Mouse (Mus musculus): ENCODE measurements around the gene Zfp827. TPM values are rescaled to one million over a fixed set of nuclear protein-coding genes. Genes with fewer than 3 reads are reported as not detected.

Zfp827 gene
- polyA plus RNA-seq, 1 experiment from 2014 or later: 12.0 TPM

GRCm38 (mm10) chr8:79162533-79163308 lies 134.5 kb downstream of the Zfp827 start:
- Histone ChIP-seq H3K4me3 (no peak overlapping the region), H3K4me2 (no peak overlapping the region), H3K36me3 (peaks cover 14% of the 10 kb centered on the region), H3K9me3 (no peaks in the 10 kb centered on the region), H3K9ac (peak overlapping the region; percentile 16; the same call in 1 of the 2 replicates), H3K4me1 (peaks cover 27% of the 10 kb centered on the region), H3K27me3 (no peaks in the 10 kb centered on the region), H3K27ac (no peak overlapping the region; the same call in 1 of the 2 replicates)
- WGBS: 48% methylated on average over 10 of the region's 10 CpGs
- no peak for ATAC-seq (ENCODE audit: insufficient number of reproducible peaks, insufficient read depth, low FRiP score, low TSS enrichment, low read depth)

GRCm38 (mm10) chr8:79164336-79164735 lies 136.1 kb downstream of the Zfp827 start:
- Histone ChIP-seq H3K36me3 (peaks cover 8% of the 10 kb centered on the region), H3K27me3 (no peaks in the 10 kb centered on the region), H3K4me3 (no peak overlapping the region), H3K4me1 (peaks cover 24% of the 10 kb centered on the region), H3K4me2 (no peak overlapping the region), H3K27ac (no peak overlapping the region), H3K9me3 (no peaks in the 10 kb centered on the region), H3K9ac (no peak overlapping the region)
- no peak for ATAC-seq (ENCODE audit: insufficient number of reproducible peaks, insufficient read depth, low FRiP score, low TSS enrichment, low read depth)
- WGBS: 19% methylated on average over 1 of the region's 1 CpGs

GRCm38 (mm10) chr8:79165276-79165675 lies 137.0 kb downstream of the Zfp827 start:
- H3K36me3 ChIP-seq: peaks cover 5% of the 10 kb centered on the region; the same call in 1 of the 2 replicates
- peaks cover 24% of the 10 kb centered on the region for H3K4me1 ChIP-seq
- no peak overlapping the region for H3K9ac ChIP-seq
- H3K27ac ChIP-seq: no peak overlapping the region
- H3K4me2 ChIP-seq: no peak overlapping the region
- no peaks in the 10 kb centered on the region for H3K27me3 ChIP-seq
- 77% methylated on average over 3 of the region's 3 CpGs for WGBS
- no peak overlapping the region for H3K4me3 ChIP-seq
- H3K9me3 ChIP-seq: no peaks in the 10 kb centered on the region
- no peak for ATAC-seq (ENCODE audit: insufficient number of reproducible peaks, insufficient read depth, low FRiP score, low TSS enrichment, low read depth)

GRCm38 (mm10) chr8:79173606-79174005 lies 145.4 kb downstream of the Zfp827 start:
- ATAC-seq (ENCODE audit: insufficient number of reproducible peaks, insufficient read depth, low FRiP score, low TSS enrichment, low read depth): no peak
- no peaks in the 10 kb centered on the region for H3K9me3 ChIP-seq
- WGBS: 51% methylated on average over 4 of the region's 4 CpGs
- no peak overlapping the region for H3K9ac ChIP-seq
- H3K4me1 ChIP-seq: 0 out of 2 replicates have a peak, but pooled peaks cover 10% of the 10 kb centered on the region
- H3K36me3 ChIP-seq: peaks cover 27% of the 10 kb centered on the region
- H3K4me3 ChIP-seq: no peak overlapping the region
- no peaks in the 10 kb centered on the region for H3K27me3 ChIP-seq
- H3K4me2 ChIP-seq: no peak overlapping the region
- no peak overlapping the region for H3K27ac ChIP-seq

- Histone ChIP-seq H3K9me3 (no peaks in the 10 kb centered on the region), H3K4me1 (peaks cover 15% of the 10 kb centered on the region), H3K27me3 (no peaks in the 10 kb centered on the region), H3K27ac (no peak overlapping the region), H3K9ac (no peak overlapping the region), H3K36me3 (peaks cover 46% of the 10 kb centered on the region), H3K4me2 (no peak overlapping the region), H3K4me3 (no peak overlapping the region)
- no peak for ATAC-seq (ENCODE audit: insufficient number of reproducible peaks, insufficient read depth, low FRiP score, low TSS enrichment, low read depth)
- WGBS: 78% methylated on average over 4 of the region's 4 CpGs
Observed at GRCm38 (mm10) chr8:79175991-79176390, 147.8 kb downstream of the Zfp827 start.

GRCm38 (mm10) chr8:79179678-79180077 lies 151.4 kb downstream of the Zfp827 start:
- H3K4me3 ChIP-seq: no peak overlapping the region
- H3K27ac ChIP-seq: no peak overlapping the region
- no peak for ATAC-seq (ENCODE audit: insufficient number of reproducible peaks, insufficient read depth, low FRiP score, low TSS enrichment, low read depth)
- H3K9me3 ChIP-seq: no peaks in the 10 kb centered on the region
- H3K9ac ChIP-seq: no peak overlapping the region
- H3K36me3 ChIP-seq: peaks cover 80% of the 10 kb centered on the region
- no peaks in the 10 kb centered on the region for H3K27me3 ChIP-seq
- H3K4me1 ChIP-seq: peaks cover 5% of the 10 kb centered on the region
- H3K4me2 ChIP-seq: no peak overlapping the region
- 80% methylated on average over 6 of the region's 6 CpGs for WGBS

GRCm38 (mm10) chr8:79185488-79185887 lies 157.3 kb downstream of the Zfp827 start:
- Histone ChIP-seq H3K4me1 (no peaks in the 10 kb centered on the region), H3K4me3 (no peak overlapping the region), H3K4me2 (no peak overlapping the region), H3K27me3 (no peaks in the 10 kb centered on the region), H3K36me3 (peaks cover 85% of the 10 kb centered on the region), H3K27ac (no peak overlapping the region), H3K9ac (no peak overlapping the region), H3K9me3 (no peaks in the 10 kb centered on the region)
- no peak for ATAC-seq (ENCODE audit: insufficient number of reproducible peaks, insufficient read depth, low FRiP score, low TSS enrichment, low read depth)
- WGBS: 86% methylated on average over 7 of the region's 7 CpGs

- H3K9me3 ChIP-seq: no peaks in the 10 kb centered on the region
Observed at GRCm38 (mm10) chr8:79190071-79190470, 161.8 kb downstream of the Zfp827 start.

GRCm38 (mm10) chr8:79196481-79196880 lies 168.2 kb downstream of the Zfp827 start:
- Histone ChIP-seq H3K36me3 (peaks cover 17% of the 10 kb centered on the region), H3K9ac (no peak overlapping the region), H3K27ac (no peak overlapping the region), H3K4me1 (peaks cover 12% of the 10 kb centered on the region), H3K4me3 (no peak overlapping the region), H3K4me2 (no peak overlapping the region), H3K27me3 (no peaks in the 10 kb centered on the region), H3K9me3 (no peaks in the 10 kb centered on the region)
- ATAC-seq (ENCODE audit: insufficient number of reproducible peaks, insufficient read depth, low FRiP score, low TSS enrichment, low read depth): no peak
- 70% methylated on average over 4 of the region's 4 CpGs for WGBS

More at GRCm38 (mm10) chr8:79190071-79190470, 161.8 kb downstream of the Zfp827 start:
- Histone ChIP-seq H3K36me3 (peaks cover 67% of the 10 kb centered on the region), H3K4me2 (no peak overlapping the region), H3K4me3 (no peak overlapping the region), H3K4me1 (no peaks in the 10 kb centered on the region), H3K9ac (no peak overlapping the region), H3K27ac (no peak overlapping the region), H3K27me3 (no peaks in the 10 kb centered on the region)
- 93% methylated on average over 10 of the region's 10 CpGs for WGBS
- no peak for ATAC-seq (ENCODE audit: insufficient number of reproducible peaks, insufficient read depth, low FRiP score, low TSS enrichment, low read depth)

- H3K4me1 ChIP-seq: peaks cover 29% of the 10 kb centered on the region
- no peak overlapping the region for H3K4me3 ChIP-seq
- no peaks in the 10 kb centered on the region for H3K9me3 ChIP-seq
- H3K27me3 ChIP-seq: no peaks in the 10 kb centered on the region
- WGBS: 83% methylated on average over 3 of the region's 3 CpGs
- peaks cover 3% of the 10 kb centered on the region; the same call in 1 of the 2 replicates for H3K36me3 ChIP-seq
- no peak for ATAC-seq (ENCODE audit: insufficient number of reproducible peaks, insufficient read depth, low FRiP score, low TSS enrichment, low read depth)
- no peak overlapping the region for H3K4me2 ChIP-seq
- H3K27ac ChIP-seq: no peak overlapping the region
- H3K9ac ChIP-seq: no peak overlapping the region
Observed at GRCm38 (mm10) chr8:79198675-79199074, 170.4 kb downstream of the Zfp827 start.

- no peaks in the 10 kb centered on the region for H3K27me3 ChIP-seq
- peak overlapping the region; percentile 87 for H3K27ac ChIP-seq
- no peak overlapping the region for H3K9ac ChIP-seq
- whole genome bisulfite sequencing: 31% methylated on average over 11 of the region's 11 CpGs
- 0 out of 2 replicates have a peak overlapping the region, but pooled peaks have one; percentile 1 for H3K4me3 ChIP-seq
- peak overlapping the region; percentile 42 for H3K4me2 ChIP-seq
- no peaks in the 10 kb centered on the region for H3K36me3 ChIP-seq
- H3K9me3 ChIP-seq: no peaks in the 10 kb centered on the region
- ATAC-seq (ENCODE audit: insufficient number of reproducible peaks, insufficient read depth, low FRiP score, low TSS enrichment, low read depth): no peak
- H3K4me1 ChIP-seq: peaks cover 32% of the 10 kb centered on the region
Observed at GRCm38 (mm10) chr8:79201446-79202147, 173.4 kb downstream of the Zfp827 start.

- no peak for ATAC-seq (ENCODE audit: insufficient number of reproducible peaks, insufficient read depth, low FRiP score, low TSS enrichment, low read depth)
- Histone ChIP-seq H3K4me1 (peaks cover 65% of the 10 kb centered on the region), H3K27me3 (no peaks in the 10 kb centered on the region), H3K27ac (peak overlapping the region; percentile 70), H3K4me2 (no peak overlapping the region), H3K36me3 (no peaks in the 10 kb centered on the region), H3K9ac (no peak overlapping the region), H3K4me3 (no peak overlapping the region), H3K9me3 (no peaks in the 10 kb centered on the region)
- 64% methylated on average over 4 of the region's 4 CpGs for WGBS
Observed at GRCm38 (mm10) chr8:79206895-79207294, 178.7 kb downstream of the Zfp827 start.
